Mouse (Mus musculus): Measurements from ENCODE around the gene Srl. TPM values are rescaled to one million over a fixed set of nuclear protein-coding genes. Genes with fewer than 3 reads are reported as not detected.

The Srl gene
- total and polyA plus RNA-seq, 3 experiments = 44.6 to 88.8 (median 71.3) TPM

DNA sequence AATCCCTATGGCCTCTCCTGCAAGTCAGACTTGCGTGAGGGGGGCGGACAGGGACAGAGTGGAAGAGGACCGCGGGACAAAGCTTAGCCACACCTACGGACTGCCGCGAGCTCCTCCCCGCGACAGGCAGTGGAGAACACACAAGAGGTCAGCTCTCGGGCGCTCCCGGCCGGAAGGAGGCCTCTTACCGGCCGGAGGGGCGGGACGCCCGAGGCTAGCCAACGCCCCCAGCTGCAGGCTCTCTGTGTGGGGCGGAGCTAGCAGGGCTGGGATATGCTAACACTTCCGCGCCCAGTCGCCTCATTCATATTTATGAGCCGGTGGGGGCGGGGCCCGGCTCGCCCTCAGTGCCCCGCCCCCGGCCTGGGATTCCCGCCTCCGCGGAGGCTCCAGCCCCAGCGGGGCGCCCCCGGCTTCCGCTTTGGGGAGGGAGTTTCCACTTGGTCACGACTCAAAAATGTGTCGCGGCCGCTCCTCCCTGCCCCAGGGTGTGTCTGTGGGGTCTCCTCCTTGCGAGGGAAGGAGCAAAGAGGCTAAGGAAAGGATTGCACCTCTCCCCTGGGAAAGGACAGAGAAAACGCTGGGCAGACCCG, 45.0 kb upstream of the Srl start:
- Histone ChIP-seq H3K4me2 (ENCODE audit: insufficient read depth, low read depth, poor library complexity, severe bottlenecking) (peak overlapping the region; percentile 85), H3K27me3 (replicated peaks) (no peaks in the 10 kb centered on the region), H3K79me2 (replicated peaks; ENCODE audit: control insufficient read depth, extremely low read depth, insufficient read depth, poor library complexity, severe bottlenecking) (no peaks in the 10 kb centered on the region), H3K4me1 (ENCODE audit: control insufficient read depth in 1 of 2, insufficient read depth in 2 of 2) (peaks cover 20 to 43% of the 10 kb centered on the region in 2 experiments), H3K9ac (ENCODE audit: insufficient read depth, low read depth) (peak overlapping the region; percentile 62), H3K9me3 (replicated peaks; ENCODE audit: low read length) (no peaks in the 10 kb centered on the region), H3K27ac (ENCODE audit: insufficient read depth, low read depth) (0 out of 2 replicates have a peak overlapping the region, but pooled peaks have one; percentile 29), H3K36me3 (replicated peaks in 1 of 2; ENCODE audit: control insufficient read depth in 1 of 2, insufficient read depth in 1 of 2, low read length in 1 of 2) (no peaks in the 10 kb centered on the region), H3K4me3 (replicated peaks in 1 of 3; ENCODE audit: low read depth in 2 of 3, low read length in 2 of 3, poor library complexity in 1 of 3) (peak overlapping the region; percentile 54 to 58 (median 55))
- dilution Hi-C loops (cut with MboI; ENCODE audit: extremely low pct_ligation_motif_present, extremely low pct_unique_long_range_greater_than_20kb, low sequenced_read_pairs) = no loop called here
- peak; percentile 99 for DNase-seq (ENCODE audit: extremely low read depth)
- in situ Hi-C loops (cut with MboI; ENCODE audit: low pct_ligation_motif_present, low pct_unique_long_range_greater_than_20kb, low sequenced_read_pairs) = no loop called here
- TF ChIP-seq JUND (conservative IDR thresholded peaks at IDR 0.05; ENCODE audit: low read depth, low read length) (no peak), JUN (IDR thresholded peaks at IDR 0.05; ENCODE audit: insufficient read depth, low read depth, low read length) (no peak), USF1 (IDR thresholded peaks at IDR 0.05; ENCODE audit: low read depth, low read length) (no peak; the same call in 1 of the 2 replicates), CHD2 (IDR thresholded peaks at IDR 0.05; ENCODE audit: low read length) (peak; percentile 66), E2F4 (IDR thresholded peaks at IDR 0.05; ENCODE audit: insufficient replicate concordance, low read depth, low read length) (peak; percentile 96), PAX5 (IDR thresholded peaks at IDR 0.05; ENCODE audit: low read length) (no peak), MAFK (IDR thresholded peaks at IDR 0.05; ENCODE audit: insufficient replicate concordance, low read length) (no peak), GABPA (IDR thresholded peaks at IDR 0.05; ENCODE audit: insufficient replicate concordance, low read depth, low read length) (no peak), NELFE (IDR thresholded peaks at IDR 0.05; ENCODE audit: low read depth, low read length) (peak; percentile 54), CTCF (conservative IDR thresholded peaks at IDR 0.05 in 1 of 2, IDR thresholded peaks at IDR 0.05 in 1 of 2; ENCODE audit: low read depth in 2 of 2, low read length in 2 of 2) (peak in 1 of 2 experiments; percentile 34; a peak in 2 of 4 replicates), POLR2AphosphoS2 (IDR thresholded peaks at IDR 0.05; ENCODE audit: low read depth, low read length) (peak; percentile 25; the same call in 1 of the 2 replicates), RCOR1 (conservative IDR thresholded peaks at IDR 0.05; ENCODE audit: low read depth, low read length) (0 out of 2 replicates have a peak, but pooled peaks have one; percentile 24), ZNF384 (IDR thresholded peaks at IDR 0.05; ENCODE audit: low read depth, low read length) (no peak), MYC (IDR thresholded peaks at IDR 0.05; ENCODE audit: low read depth, low read length) (no peak; the same call in 1 of the 2 replicates), ZC3H11A (IDR thresholded peaks at IDR 0.05; ENCODE audit: low read depth, low read length) (no peak), KAT2A (IDR thresholded peaks at IDR 0.05; ENCODE audit: insufficient replicate concordance, low read length) (0 out of 2 replicates have a peak, but pooled peaks have one; percentile 42), TBP (conservative IDR thresholded peaks at IDR 0.05; ENCODE audit: low read depth, low read length) (0 out of 2 replicates have a peak, but pooled peaks have one; percentile 32), POLR2A (IDR thresholded peaks at IDR 0.05; ENCODE audit: low read depth, low read length) (peak; percentile 79), BHLHE40 (IDR thresholded peaks at IDR 0.05; ENCODE audit: low read depth, low read length) (peak; percentile 97), UBTF (IDR thresholded peaks at IDR 0.05; ENCODE audit: low read depth, low read length) (peak; percentile 81; the same call in 1 of the 2 replicates), USF2 (conservative IDR thresholded peaks at IDR 0.05; ENCODE audit: low read depth, low read length) (no peak), EP300 (IDR thresholded peaks at IDR 0.05; ENCODE audit: low read length) (peak; percentile 47; the same call in 1 of the 2 replicates), HCFC1 (IDR thresholded peaks at IDR 0.05; ENCODE audit: low read depth, low read length) (peak; percentile 59), TCF12 (IDR thresholded peaks at IDR 0.05; ENCODE audit: low read depth, low read length) (peak; percentile 77), MAZ (IDR thresholded peaks at IDR 0.05; ENCODE audit: low read depth, low read length) (peak; percentile 94), SIN3A (IDR thresholded peaks at IDR 0.05; ENCODE audit: low read length) (peak; percentile 83), MXI1 (IDR thresholded peaks at IDR 0.05; ENCODE audit: low read depth, low read length) (peak; percentile 69), IRF4 (IDR thresholded peaks at IDR 0.05; ENCODE audit: low read depth, low read length) (peak; percentile 73; the same call in 1 of the 2 replicates), MAX (IDR thresholded peaks at IDR 0.05; ENCODE audit: low read length) (no peak; the same call in 1 of the 2 replicates), NRF1 (IDR thresholded peaks at IDR 0.05; ENCODE audit: low read depth, low read length) (no peak), ZKSCAN1 (IDR thresholded peaks at IDR 0.05; ENCODE audit: borderline replicate concordance, low read depth, low read length) (no peak), MEF2A (IDR thresholded peaks at IDR 0.05; ENCODE audit: borderline replicate concordance, low read depth, low read length) (peak; percentile 87), ETS1 (conservative IDR thresholded peaks at IDR 0.05; ENCODE audit: low read depth, low read length) (peak; percentile 80), ELF1 (IDR thresholded peaks at IDR 0.05; ENCODE audit: low read depth, low read length) (peak; percentile 96), ZMIZ1 (IDR thresholded peaks at IDR 0.05; ENCODE audit: low read depth, low read length) (peak; percentile 73), CHD1 (IDR thresholded peaks at IDR 0.05; ENCODE audit: low read depth, low read length) (no peak), RAD21 (IDR thresholded peaks at IDR 0.05; ENCODE audit: low read depth, low read length) (no peak; the same call in 1 of the 2 replicates), SMC3 (IDR thresholded peaks at IDR 0.05; ENCODE audit: low read depth, low read length) (no peak)
